Mouse (Mus musculus): ENCODE measurements around the gene Th.

The Th gene

DNA sequence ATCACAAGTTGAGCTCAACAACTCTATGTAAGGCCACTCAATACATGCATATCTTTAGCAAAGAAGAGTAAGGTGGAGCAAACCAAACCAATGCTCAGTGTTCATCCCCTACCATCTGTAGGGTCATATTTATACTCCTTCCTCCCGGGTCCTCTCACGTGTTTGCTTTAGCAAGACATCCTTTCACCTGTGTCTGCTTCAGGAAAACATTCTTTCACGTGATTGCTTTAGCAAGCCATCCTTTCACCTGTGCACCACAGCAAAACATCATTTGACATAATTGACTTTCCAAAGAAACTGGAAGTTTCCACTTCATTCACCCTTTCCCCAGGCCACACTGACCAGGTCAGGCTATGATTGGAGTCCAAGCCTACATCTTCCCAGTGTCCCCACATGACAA, at the start of gene Th:
TSS of gene Th (minus strand) at position 101 of the 400 bp plus-strand sequence.
- DNase-seq: no peak

DNA sequence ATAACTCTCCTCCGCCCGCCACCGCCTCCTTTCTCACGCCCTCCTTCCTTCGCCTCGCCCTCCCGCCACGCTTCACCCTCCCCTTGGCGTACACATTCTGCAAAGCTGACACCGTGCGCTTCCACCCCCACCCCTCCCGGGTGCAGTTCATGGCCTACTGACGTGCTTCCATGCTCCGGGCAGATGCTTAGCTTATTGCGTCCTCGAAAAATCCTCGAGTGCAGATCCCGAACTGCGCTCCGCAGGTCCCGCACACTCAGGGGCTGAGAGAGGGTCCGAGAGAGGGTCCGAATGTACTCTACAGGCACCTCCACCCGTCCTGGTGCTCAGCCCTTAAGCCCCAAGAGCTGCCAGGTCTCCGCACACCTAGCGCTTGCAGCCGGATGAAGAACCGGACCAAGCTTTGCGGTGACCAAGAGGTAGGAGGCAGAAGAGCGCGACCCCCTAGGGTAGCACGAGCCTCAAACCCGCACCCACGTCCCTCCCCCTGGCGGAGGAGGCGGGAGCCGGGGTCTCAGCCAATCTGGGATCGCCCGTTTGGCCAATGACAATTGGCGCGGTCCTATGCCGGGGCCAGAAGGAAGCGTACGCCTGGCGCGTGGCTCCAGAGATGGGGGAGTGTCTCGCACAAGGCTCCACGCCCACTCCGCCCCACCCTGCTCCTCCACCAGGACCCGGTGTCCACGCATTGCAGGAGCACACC, 38.0 kb upstream of the Th start, which contains the start of gene Ascl2:
TSS of gene Ascl2 (minus strand) at position 456 of the 703 bp plus-strand sequence.
- DNase-seq: no peak

DNA sequence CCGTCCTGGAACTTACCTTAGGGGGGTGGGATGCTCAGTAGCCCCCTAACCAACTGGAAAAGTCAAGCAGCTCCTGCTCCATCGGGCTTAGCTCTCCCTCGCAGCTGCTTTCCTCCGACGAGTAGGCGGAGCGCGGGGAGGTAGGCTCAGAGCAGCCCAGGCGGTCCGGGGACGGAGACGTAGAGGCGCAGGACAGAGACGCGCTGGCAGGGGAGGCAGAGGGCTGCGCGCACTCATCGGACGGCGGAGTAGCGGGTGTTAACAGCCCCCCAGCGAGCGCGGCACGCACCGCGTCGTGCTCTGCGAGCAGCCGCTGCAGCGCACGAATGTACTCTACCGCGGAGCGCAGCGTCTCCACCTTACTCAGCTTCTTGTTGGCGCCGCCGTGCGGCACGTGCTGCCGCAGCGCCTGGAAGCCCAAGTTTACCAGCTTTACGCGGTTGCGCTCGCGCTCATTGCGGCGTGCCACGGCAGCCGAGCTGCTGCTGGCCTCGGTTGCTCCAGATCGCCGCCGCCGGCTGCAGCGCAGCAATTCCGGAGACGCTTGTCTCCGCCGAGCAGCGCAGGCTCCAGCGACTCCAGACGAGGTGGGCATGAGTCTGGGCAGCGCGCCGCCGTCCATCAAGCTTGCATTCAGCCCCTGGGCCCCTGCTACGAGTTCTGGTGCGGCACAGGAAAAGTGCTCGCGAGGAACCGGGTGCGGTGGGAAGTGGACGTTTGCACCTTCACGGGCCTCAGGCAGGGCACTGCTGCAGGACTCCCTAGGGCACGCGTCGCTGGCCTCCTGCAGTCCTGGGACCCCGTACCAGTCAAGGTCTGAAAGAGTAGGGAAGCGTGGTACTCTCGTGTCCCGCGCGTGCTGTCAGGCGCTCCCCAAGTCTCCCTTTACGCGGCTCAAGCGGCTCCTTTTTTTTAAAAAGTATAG, 37.2 kb upstream of the Th start:
- peak in 1 of 2 experiments; percentile 14 for DNase-seq

DNA sequence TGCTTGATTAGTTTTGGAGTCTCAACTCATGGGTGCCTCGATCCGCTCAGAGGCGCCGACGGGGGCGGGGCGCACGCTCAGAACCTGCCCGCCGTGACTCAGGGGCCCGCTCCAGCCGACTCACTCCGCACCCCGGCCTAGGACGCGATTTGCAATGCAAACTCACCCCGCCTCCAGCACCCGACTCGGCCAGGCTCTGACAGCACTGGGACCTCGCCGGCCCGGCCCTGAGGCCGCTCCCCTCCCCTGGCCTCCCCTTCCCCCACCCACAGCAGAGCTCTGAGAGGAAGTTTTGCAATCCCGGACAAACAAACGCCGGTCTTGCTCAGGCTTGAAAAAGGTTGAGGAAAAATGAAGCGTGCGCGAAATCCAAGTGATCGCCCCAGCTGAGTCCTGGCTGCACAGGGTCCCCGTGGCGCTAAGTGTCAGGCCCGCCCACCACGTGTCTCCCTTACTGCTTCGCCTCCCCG, 36.5 kb upstream of the Th start:
- peak in 1 of 2 experiments; percentile 9 for DNase-seq

DNA sequence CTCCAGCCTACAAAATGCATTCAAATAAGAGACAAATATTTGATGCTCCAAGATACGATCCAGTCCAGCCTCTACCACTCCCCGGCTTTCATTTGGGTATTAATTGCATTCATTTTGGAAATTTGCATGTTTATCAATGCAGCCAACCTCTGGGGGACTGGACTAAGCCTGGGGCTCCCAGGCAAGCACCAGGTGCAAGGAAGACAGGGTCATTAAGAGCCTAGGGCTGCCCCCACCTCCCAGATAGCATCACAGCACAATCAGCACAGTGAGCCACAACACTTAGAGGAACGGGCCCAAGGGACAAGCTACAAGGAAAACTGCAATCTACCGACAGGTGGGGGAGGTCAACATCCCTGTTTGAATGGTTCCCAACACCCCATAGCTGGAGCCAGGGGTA, 28.8 kb upstream of the Th start:
- no peak for DNase-seq

DNA sequence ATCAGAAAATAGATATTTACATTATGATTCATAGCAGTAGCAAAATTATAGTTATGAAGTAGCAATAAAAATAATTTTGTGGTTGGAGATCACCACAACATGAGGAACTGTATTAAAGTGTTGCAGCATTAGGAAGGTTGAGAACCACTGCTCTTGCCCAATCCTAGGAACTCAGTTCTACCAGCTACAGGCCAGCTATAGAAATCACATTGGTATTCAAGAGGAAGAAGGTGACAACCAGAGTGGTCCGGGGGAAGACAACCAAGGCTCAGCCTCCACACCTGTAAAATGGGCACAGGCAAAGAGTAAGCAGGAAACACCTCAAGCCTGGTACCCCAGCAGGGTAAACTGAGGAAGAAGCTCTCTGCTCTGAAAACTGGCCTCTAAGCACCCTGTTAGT, 27.9 kb upstream of the Th start:
- no peak for DNase-seq

DNA sequence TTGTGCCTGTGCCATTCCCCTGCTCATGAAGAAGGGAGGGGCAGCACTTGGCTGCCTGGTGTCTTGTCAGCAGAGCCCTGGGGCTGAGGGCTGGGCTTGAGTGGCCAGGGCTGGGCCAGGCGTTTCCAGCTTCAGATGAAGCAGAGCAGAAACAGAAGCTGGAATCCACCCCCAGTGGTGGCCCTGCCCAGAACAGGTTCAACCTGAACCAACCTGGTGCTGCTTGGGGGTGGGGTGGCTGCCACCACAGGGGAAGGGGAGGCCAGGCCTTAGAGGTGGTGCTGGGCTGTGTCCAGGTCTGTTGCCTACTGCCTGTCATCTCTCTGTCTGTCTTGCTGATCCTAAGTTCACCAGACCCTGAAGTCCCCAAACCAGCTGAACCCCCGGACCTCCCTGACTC, 25.1 kb upstream of the Th start:
- DNase-seq: no peak

DNA sequence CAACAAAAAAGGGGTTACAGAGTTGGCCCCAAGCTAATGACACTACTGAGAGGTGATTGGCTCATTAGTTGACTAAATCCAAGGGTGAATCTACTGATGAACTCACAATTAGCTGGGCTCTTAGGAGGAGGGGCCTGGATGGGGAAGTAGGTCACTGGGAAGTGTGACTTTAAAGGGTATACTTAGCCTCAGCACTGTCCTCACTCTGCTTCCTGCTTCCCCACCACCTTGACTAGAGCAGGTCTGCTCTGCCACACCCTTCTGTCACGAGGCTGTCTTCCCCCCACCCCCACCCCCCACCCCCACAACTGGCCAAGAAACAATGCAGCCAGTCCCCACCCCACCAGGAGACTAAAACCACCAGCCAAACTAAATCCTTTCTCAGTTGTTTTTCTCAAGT, 18.6 kb upstream of the Th start:
- DNase-seq: no peak

DNA sequence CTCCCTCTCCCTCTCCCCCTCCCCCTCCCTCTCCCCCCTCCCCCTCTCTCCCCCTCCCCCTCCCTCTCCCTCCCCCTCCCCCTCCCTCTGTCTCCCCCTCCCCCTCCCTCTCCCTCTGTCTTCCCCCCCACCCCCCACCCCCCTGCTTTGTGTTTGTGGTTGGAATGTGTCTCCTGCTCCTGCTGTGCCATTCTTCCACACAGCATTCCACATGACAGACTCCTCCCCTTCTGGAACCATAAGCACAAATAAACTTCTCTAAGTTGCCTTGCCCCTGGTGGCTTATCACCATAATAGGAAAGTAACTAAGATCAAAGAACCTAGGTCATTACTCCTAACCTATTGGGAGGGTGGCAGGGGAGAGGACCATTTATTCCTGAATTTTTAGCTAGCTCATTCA, 6.7 kb upstream of the Th start:
- DNase-seq: no peak

DNA sequence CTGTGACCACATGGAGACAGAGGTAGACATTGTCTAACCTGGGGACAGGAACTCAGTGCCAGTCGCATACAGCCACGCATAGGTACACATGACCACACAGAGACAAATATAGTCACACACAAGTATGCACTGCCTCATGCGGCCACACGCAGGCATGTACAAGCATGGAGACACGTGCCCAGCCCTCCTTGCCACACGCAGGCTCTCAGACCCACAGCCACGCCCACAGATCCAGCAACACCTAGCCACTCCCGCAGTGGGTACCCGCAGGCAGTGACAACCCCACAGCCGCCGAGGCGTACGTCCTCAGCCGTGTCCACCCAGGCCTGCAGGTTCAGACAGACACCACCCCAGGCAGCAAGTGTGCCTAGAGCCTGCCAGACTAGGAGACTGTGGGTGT, 4.8 kb upstream of the Th start:
- no peak for DNase-seq

DNA sequence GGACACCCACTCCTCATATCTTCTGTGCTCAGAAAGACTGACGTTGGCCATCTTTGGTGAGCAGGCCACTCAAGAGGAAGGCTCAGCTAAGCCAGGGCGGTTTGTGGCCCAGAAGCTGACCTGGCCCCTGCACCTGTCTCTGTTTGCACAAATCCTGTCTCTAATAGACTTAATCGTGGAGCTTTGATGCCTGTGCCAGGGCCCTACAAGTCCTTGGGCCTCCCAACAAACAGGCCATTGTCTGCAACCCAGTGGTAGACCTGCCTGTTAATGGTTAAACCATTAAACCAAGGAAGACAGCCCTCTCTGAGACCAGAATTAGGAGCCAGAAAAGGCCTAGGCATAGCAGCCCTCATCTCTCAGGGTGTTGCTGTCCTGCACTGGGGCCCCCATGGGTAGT, 1.5 kb upstream of the Th start:
- no peak for DNase-seq

DNA sequence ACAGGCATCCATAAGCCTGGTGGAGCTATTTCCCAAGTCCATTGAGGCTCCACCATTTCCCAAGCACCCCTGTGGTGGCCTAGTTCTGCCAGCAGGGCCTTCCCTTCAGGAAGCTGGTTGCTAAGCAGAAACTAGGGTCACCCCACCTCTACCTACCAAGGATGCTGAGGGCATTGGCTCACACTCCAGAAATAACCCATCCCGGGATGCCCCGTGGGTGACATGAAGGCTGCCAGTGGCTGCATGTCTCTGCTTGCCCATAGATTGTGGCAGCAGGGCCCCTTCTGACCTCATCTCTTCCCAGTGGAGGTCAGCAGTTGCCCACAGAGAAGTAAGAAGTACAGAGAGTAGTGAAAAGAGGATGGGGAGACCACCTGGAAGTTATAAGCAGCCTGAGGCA, 1.4 kb downstream of the Th start:
- DNase-seq: no peak

DNA sequence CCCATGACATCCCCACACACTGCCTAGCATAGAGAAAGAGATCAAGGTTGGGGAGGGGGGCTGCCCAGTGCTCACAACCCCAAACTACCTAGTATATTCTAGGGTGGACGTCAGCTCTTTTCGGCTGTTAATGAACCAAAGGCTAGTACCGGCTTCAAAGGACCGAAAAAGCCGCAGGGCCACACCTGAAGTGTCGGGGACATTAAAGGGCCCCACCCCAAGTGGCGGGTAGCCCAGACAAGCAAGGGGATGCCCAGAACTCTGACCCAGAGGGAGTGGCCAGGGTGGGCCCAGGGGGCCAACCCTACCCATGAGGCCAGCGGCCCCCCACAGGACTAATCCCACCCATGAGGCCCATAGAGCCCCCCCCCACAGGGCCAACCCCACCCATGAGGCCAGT, 3.6 kb downstream of the Th start:
- no peak for DNase-seq

DNA sequence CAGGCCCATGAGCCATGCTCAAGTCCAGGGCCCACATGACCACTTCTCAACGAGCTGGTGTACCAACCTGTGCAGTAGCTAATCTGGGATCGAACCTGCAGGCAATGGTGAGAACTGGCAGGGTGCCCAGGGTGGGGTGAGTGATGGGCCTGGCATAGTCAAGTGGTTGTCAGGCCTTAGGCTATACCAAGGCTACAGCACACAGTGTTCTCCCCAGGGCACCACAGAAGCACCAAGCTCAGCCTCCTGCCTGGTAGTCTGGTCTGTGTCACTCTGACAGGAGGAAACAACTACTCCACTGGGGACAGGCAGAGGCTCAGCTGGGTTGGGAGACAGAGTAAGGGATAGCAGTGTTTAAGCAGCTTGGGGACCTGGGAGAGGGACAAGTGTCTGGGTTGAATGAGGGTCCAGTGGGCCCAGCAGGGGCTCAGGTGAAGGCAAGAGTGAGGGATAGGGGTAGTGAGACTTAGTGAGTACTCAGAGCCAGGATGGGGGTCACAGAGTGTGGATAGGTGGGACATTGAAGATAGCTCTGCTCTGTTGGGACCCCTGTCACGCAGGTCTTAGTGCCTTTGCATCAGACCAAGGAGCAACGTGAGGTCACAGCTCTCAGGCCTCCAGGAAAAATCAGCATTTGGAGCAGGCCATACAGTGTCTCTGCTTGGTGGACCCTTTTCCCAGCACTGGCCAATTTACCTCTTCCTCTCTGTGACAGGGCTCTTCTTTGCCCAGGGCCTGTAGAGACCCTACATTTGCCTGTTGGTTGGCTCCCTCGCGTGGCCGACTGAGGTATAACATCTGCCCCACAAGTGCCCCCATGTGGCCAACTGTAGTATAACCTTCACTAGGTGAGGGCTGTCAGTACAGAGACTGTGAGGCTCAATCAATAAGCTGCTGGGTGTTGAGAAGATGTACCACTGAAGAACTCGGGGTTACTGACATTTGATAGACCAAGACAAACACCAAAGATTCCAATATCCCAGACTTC, 12.0 kb downstream of the Th start:
- peak; percentile 54 to 82 for DNase-seq

DNA sequence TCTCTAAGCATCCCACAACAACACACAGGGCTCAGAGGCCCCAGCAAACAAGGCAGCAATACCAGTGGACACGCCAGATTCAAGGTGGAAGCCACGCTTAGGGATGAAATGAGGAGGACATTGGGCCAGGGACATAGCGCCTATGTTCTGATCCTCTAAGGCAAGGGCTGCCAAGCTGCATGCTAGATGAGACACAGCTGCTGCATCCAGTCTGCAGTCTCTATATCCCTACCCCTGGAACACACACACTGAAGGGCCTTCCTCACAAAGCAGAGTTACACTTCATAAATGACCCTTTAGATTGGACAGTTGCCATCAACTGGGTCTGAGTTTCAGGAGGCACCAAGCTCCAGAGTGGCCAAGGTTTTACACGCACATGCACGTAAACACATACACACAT, 13.3 kb downstream of the Th start:
- DNase-seq: no peak

DNA sequence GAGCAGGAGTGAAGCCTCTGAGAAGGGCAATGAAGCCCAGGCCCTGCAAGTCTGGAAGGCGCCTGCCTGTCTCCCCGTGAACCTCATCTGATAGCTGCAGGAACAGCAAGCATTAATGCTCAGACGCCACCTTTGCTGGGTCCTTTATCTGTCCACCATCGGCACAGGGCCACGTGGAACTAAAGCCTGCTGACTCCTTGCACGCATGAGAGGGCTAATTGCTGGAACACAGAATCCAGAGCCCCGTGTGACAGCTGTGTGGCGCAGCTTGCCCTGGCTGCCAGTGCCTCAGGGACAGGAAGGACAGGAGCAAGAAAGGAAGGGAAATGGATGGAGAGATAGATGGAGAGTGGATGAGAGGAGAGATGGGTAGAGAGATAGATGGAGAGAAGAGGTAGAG, 14.8 kb downstream of the Th start:
- DNase-seq: no peak

DNA sequence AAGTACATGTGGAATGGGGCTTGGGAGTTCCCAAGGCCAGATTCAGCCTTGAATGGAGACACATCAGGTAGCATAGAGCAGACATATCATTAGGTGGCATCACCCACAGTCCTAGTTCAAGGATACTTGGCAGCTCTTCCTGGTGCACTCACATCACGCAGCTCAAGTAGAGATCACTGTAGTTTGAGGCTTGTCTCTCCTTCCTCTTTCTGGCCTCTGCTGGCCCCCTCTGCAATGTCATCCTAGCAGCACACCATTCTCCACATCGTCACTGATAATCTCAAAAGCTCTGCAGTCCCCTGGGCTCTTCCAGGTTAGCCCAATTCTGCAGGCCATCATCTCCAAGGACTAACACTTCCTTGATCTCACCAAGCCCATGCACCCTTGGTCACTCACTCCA, 19.2 kb downstream of the Th start:
- DNase-seq: no peak

DNA sequence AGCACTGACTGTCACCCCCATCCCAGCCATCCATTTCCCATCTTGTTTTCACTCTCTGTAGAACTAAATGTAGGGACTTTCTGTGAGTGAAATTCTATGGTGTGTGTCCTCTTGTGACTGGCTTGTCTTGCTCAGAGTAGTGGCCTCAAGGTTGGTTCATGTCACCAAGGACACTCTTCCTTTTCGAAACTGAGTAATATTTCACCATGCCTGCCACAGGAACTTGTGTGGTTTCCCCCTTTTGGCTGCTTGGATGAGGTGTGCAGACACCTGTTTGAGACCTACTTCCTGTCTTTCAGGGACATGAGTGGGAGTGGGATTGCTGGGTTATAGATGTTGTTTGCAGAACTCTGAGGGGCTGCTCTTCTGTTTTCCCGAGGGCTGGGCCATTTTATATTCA, 20.8 kb downstream of the Th start:
- no peak for DNase-seq

DNA sequence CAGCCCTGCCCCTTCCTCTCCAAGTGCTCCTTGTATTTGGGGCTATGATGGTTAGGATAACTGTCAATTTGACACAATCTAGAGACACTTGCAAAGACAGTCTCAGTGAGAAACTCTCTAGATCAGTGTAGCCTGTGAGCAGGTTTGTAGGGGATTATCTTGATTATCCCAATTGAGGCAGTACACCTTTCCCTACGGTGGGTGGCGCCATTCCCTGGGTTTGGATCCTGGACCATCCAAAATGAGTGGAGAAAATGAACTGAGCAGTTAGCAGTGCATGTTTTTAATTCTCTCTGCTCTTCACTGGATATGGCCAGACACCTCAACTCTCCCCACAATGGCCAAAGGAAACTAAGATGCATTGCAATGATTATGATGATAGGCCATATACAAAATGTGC, 21.3 kb downstream of the Th start:
- no peak for DNase-seq

DNA sequence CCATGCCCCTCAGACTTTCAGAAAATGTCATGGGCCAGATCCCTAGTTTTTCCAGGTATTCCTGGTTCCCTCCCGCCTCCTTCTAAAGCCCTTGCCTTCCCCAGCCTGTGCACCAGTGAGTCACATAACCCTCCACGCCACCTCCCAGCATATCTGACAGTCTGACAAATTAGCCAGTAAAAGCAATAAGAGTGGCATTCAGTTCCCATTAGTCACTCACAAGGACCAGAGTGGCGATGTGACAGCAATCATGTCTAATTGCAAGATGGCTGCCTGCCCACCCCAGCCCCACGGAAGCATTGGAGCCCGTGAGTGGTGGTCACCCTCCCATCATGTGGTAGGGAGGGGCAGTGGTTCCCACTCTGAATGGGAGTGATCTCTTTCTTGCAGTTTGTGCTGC, 25.3 kb downstream of the Th start:
- no peak for DNase-seq

DNA sequence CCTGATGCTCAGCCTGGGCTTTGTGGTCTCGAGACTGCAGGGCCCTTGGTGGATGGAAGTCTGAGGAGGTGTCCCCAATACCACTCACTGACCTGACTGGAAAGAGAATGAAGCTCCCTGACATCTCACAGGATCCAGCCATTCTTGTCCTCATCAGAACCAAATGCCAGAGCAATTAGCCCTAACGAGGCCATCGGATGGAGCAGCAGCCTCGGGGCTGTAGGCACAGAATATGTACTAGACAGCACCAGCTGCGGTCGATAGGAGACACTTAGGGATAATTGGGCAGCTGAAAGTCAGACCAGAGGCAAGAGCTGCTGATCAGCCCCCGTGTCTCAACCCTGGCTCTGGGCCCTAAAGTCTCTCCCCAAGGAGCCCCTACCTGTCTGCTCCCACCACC, 26.6 kb downstream of the Th start:
- no peak for DNase-seq

DNA sequence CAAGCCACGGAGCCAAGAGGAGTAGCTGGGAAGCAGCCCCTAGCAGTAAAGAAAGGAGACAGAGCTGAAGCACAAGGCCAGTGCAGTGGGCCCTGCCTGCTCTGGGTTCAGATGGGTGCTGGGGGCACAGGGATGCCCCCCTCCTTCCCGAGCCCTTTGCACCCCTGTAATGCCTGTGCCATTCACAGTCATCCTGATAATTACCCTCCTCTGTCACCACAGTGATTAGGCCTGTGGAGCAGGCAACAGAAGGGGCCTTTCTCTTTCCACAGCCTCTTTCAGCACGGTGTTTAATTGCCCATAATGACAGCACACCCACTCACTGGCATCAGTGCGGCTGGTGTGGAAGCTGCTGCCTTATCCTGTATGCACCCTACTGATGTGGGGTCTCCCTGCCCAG, 28.0 kb downstream of the Th start:
- DNase-seq: no peak

DNA sequence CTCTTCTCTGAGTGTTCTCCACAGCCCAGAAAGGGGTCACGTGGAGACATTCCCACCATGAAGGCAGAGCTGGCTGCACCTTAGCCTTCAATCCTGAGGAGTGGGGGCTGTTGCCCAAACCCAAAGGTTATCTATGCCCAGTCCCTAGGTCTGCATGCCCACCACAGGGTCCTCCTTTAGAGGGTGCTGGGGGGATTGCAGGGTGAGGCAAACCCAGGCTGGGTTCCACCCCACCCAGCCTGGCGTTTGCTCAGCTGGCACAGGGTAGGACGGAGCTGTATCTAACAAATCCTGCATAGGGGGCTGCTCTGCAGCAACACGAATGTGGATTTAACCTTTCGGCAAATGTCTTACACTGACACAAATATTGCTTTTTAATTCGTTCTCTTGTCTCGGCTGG, 29.2 kb downstream of the Th start:
- DNase-seq: no peak

Measured in spleen, adult 18-20 months (tissue).